Mouse (Mus musculus) thymus, adult 2 months (tissue): ENCODE measurements at regions not wholly inside any gene's neighbourhood (a gene's known extent, or its start where the extent isn't known, plus 50 kb on each side); places are given as distances from the start of the nearest gene placed in this dataset.

Source experiments
- DNase-seq: peaks from one replicate; pipeline ENCODE4 v3.0.0; 2021
- H3K27ac ChIP-seq: fragments of 200-500 bp; 2 replicates; pipeline ENCODE4 v1.5.1; 2012; ENCODE audit warnings: low read length, control low read depth; ENCODE audit not compliant: control insufficient read depth, insufficient read depth
- H3K27me3 ChIP-seq: fragments of 200-500 bp; 2 replicates; pipeline ENCODE4 v1.6.1; 2012; ENCODE audit warnings: mild to moderate bottlenecking, low read length, moderate library complexity, mixed read lengths; ENCODE audit not compliant: control insufficient read depth, insufficient read depth
- H3K36me3 ChIP-seq: fragments of 200-500 bp; 2 replicates; pipeline ENCODE4 v1.6.1; 2012; ENCODE audit warnings: mild to moderate bottlenecking, low read length, moderate library complexity; ENCODE audit not compliant: control insufficient read depth, insufficient read depth
- H3K4me1 ChIP-seq: fragments of 200-500 bp; replicated peaks from 2 replicates; pipeline ENCODE4 v1.6.1; 2012; ENCODE audit warnings: low read length; ENCODE audit not compliant: control insufficient read depth, insufficient read depth
- H3K4me3 ChIP-seq: fragments of 200-500 bp; 2 replicates; pipeline ENCODE4 v1.5.1; 2012; ENCODE audit warnings: mild to moderate bottlenecking, low read length, control low read depth, moderate library complexity; ENCODE audit not compliant: control insufficient read depth, insufficient read depth
- CTCF ChIP-seq: fragments of 200-500 bp; IDR thresholded peaks from 2 replicates; pipeline ENCODE4 v1.5.1; 2012; ENCODE audit warnings: mild to moderate bottlenecking, control low read depth, low read length, moderate library complexity, borderline replicate concordance; ENCODE audit not compliant: control insufficient read depth, poor library complexity, insufficient read depth; ENCODE audit errors: extremely low read depth
- POLR2A ChIP-seq: fragments of 200-500 bp; IDR thresholded peaks from 2 replicates; pipeline ENCODE4 v1.6.1; 2012; ENCODE audit warnings: mild to moderate bottlenecking, low read length, control low read depth, moderate library complexity; ENCODE audit not compliant: control insufficient read depth, poor library complexity, insufficient read depth; ENCODE audit errors: extremely low read depth
- WGBS: fragments of 180-500 bp; shearing (Covaris S2); methylation state at CpG from one replicate; pipeline ENCODE4 v1.1.7; 2018; 5-methylcytosine and 5-hydroxymethylcytosine counted together

- Histone ChIP-seq H3K4me3 (no peak overlapping the region), H3K36me3 (no peaks in the 10 kb centered on the region), H3K27me3 (no peaks in the 10 kb centered on the region), H3K27ac (no peak overlapping the region), H3K4me1 (no peaks in the 10 kb centered on the region)
- TF ChIP-seq CTCF (no peak), POLR2A (no peak)
- no peak for DNase-seq
- WGBS: 30% methylated on average over 3 of the region's 3 CpGs
These were observed 126.7 kb upstream of the Zfhx3 start for GRCm38 (mm10) chr8:107815775-107816174.

- Histone ChIP-seq H3K27me3 (no peaks in the 10 kb centered on the region), H3K4me1 (no peaks in the 10 kb centered on the region), H3K27ac (no peak overlapping the region), H3K4me3 (no peak overlapping the region), H3K36me3 (no peaks in the 10 kb centered on the region)
- WGBS: 89% methylated on average over 9 of the region's 9 CpGs
- TF ChIP-seq CTCF: no peak
- TF ChIP-seq POLR2A: no peak
- DNase-seq: no peak
These were observed 124.6 kb upstream of the Zfhx3 start for GRCm38 (mm10) chr8:107817796-107818195.

GRCm38 (mm10) chr8:107820174-107820760 lies 122.2 kb upstream of the Zfhx3 start:
- no peaks in the 10 kb centered on the region for H3K36me3 ChIP-seq
- H3K27ac ChIP-seq: no peak overlapping the region
- WGBS: 59% methylated on average over 8 of the region's 8 CpGs
- no peaks in the 10 kb centered on the region; the same call in 1 of the 2 replicates for H3K4me1 ChIP-seq
- TF ChIP-seq POLR2A (no peak), CTCF (no peak)
- no peaks in the 10 kb centered on the region for H3K27me3 ChIP-seq
- no peak for DNase-seq
- H3K4me3 ChIP-seq: no peak overlapping the region

GRCm38 (mm10) chr8:107821522-107821921 lies 120.9 kb upstream of the Zfhx3 start:
- no peak for DNase-seq
- Histone ChIP-seq H3K27me3 (no peaks in the 10 kb centered on the region), H3K4me3 (no peak overlapping the region), H3K4me1 (no peaks in the 10 kb centered on the region; the same call in 1 of the 2 replicates), H3K27ac (no peak overlapping the region), H3K36me3 (no peaks in the 10 kb centered on the region)
- 84% methylated on average over 6 of the region's 6 CpGs for WGBS
- no peak for TF ChIP-seq CTCF
- no peak for TF ChIP-seq POLR2A

- WGBS: 28% methylated on average over 7 of the region's 7 CpGs
- H3K4me3 ChIP-seq: no peak overlapping the region
- H3K4me1 ChIP-seq: no peaks in the 10 kb centered on the region; the same call in 1 of the 2 replicates
- H3K27me3 ChIP-seq: no peaks in the 10 kb centered on the region
- no peak for DNase-seq
- no peak overlapping the region for H3K27ac ChIP-seq
- no peak for TF ChIP-seq POLR2A
- no peak for TF ChIP-seq CTCF
- no peaks in the 10 kb centered on the region for H3K36me3 ChIP-seq
These were observed 118.3 kb upstream of the Zfhx3 start for GRCm38 (mm10) chr8:107824096-107824495.

GRCm38 (mm10) chr8:107824640-107825039 lies 117.8 kb upstream of the Zfhx3 start:
- H3K4me1 ChIP-seq: no peaks in the 10 kb centered on the region; the same call in 1 of the 2 replicates
- TF ChIP-seq CTCF (no peak), POLR2A (no peak)
- no peak overlapping the region for H3K27ac ChIP-seq
- DNase-seq: no peak
- no peaks in the 10 kb centered on the region for H3K27me3 ChIP-seq
- H3K4me3 ChIP-seq: no peak overlapping the region
- 20% methylated on average over 14 of the region's 14 CpGs for WGBS
- no peaks in the 10 kb centered on the region for H3K36me3 ChIP-seq
